Mouse (Mus musculus) midbrain, embryonic 14.5 days (tissue): ENCODE measurements at regions not wholly inside any gene's neighbourhood (a gene's known extent, or its start where the extent isn't known, plus 50 kb on each side); places are given as distances from the start of the nearest gene placed in this dataset.

Experiments used
- ATAC-seq: fragments of 200-750 bp; cut with Nextera tagmentation; 2 replicates; pipeline ENCODE4 v1.8.0; 2017; ENCODE audit warnings: moderate number of reproducible peaks, moderate library complexity; ENCODE audit not compliant: low FRiP score, low TSS enrichment
- DNase-seq: peaks from one replicate; pipeline ENCODE4 v3.0.0-alpha.2; 2015
- H3K27ac ChIP-seq: fragments of 300-500 bp; sonication (generic); replicated peaks from 2 replicates; pipeline ENCODE4 v1.5.1; 2014; ENCODE audit warnings: mild to moderate bottlenecking, low read depth, low read length, moderate library complexity
- H3K27me3 ChIP-seq: fragments of 300-500 bp; sonication (generic); 2 replicates; pipeline ENCODE4 v1.6.1; 2014; ENCODE audit warnings: low read length, control low read depth, mixed read lengths; ENCODE audit not compliant: control insufficient read depth, insufficient read depth
- H3K36me3 ChIP-seq: fragments of 300-500 bp; sonication (generic); 2 replicates; pipeline ENCODE4 v1.6.1; 2014; ENCODE audit warnings: low read length, control low read depth; ENCODE audit not compliant: control insufficient read depth, insufficient read depth
- H3K4me1 ChIP-seq: fragments of 300-500 bp; sonication (generic); 2 replicates; pipeline ENCODE4 v1.6.1; 2014; ENCODE audit warnings: mild to moderate bottlenecking, antibody characterized with exemption, low read length, control low read depth; ENCODE audit not compliant: control insufficient read depth, insufficient read depth
- H3K4me2 ChIP-seq: fragments of 300-500 bp; sonication (generic); 2 replicates; pipeline ENCODE4 v1.6.1; 2014; ENCODE audit warnings: mild to moderate bottlenecking, low read length, moderate library complexity
- H3K4me3 ChIP-seq: fragments of 300-500 bp; sonication (generic); replicated peaks from 2 replicates; pipeline ENCODE4 v1.5.1; 2014; ENCODE audit warnings: low read depth, low read length
- H3K9ac ChIP-seq: fragments of 300-500 bp; sonication (generic); replicated peaks from 2 replicates; pipeline ENCODE4 v1.6.1; 2014; ENCODE audit warnings: mild to moderate bottlenecking, low read length, moderate library complexity
- H3K9me3 ChIP-seq: fragments of 300-500 bp; sonication (generic); 2 replicates; pipeline ENCODE4 v1.6.1; 2016; ENCODE audit warnings: low read length, control low read depth, mixed read lengths; ENCODE audit not compliant: control insufficient read depth
- WGBS: fragments of 180-500 bp; shearing (Covaris S2); extraction: QIAGEN DNeasy Blood & Tissue Kit; methylation state at CpG from one replicate; pipeline ENCODE4 v1.1.7; 2014; 5-methylcytosine and 5-hydroxymethylcytosine counted together

- Histone ChIP-seq H3K27me3 (no peaks in the 10 kb centered on the region), H3K9me3 (no peaks in the 10 kb centered on the region), H3K36me3 (no peaks in the 10 kb centered on the region), H3K27ac (no peak overlapping the region), H3K9ac (no peak overlapping the region), H3K4me2 (no peak overlapping the region), H3K4me1 (no peaks in the 10 kb centered on the region), H3K4me3 (no peak overlapping the region)
- ATAC-seq = no peak
- no peak for DNase-seq
- WGBS = 51% methylated on average over 6 of the region's 6 CpGs
These were observed 349.3 kb downstream of the Zfp619 start for GRCm38 (mm10) chr7:39866674-39867428.

GRCm38 (mm10) chr7:39867451-39867850 is 349.9 kb downstream of the Zfp619 start:
- no peak overlapping the region for H3K4me2 ChIP-seq
- WGBS = 4% methylated on average over 3 of the region's 3 CpGs
- H3K27ac ChIP-seq = no peak overlapping the region
- no peaks in the 10 kb centered on the region for H3K4me1 ChIP-seq
- DNase-seq (peak; percentile 57), ATAC-seq (no peak)
- no peaks in the 10 kb centered on the region for H3K27me3 ChIP-seq
- no peak overlapping the region for H3K4me3 ChIP-seq
- no peak overlapping the region for H3K9ac ChIP-seq
- no peaks in the 10 kb centered on the region for H3K36me3 ChIP-seq
- no peaks in the 10 kb centered on the region for H3K9me3 ChIP-seq

GRCm38 (mm10) chr7:39882113-39882512 is 364.5 kb downstream of the Zfp619 start:
- no peaks in the 10 kb centered on the region for H3K27me3 ChIP-seq
- ATAC-seq (no peak), DNase-seq (no peak)
- H3K4me2 ChIP-seq = no peak overlapping the region
- H3K36me3 ChIP-seq = no peaks in the 10 kb centered on the region
- H3K9me3 ChIP-seq = no peaks in the 10 kb centered on the region
- no peak overlapping the region for H3K4me3 ChIP-seq
- H3K4me1 ChIP-seq = no peaks in the 10 kb centered on the region
- H3K27ac ChIP-seq = no peak overlapping the region
- 79% methylated on average over 1 of the region's 1 CpGs for WGBS
- H3K9ac ChIP-seq = no peak overlapping the region

GRCm38 (mm10) chr7:39894208-39894896 is 376.8 kb downstream of the Zfp619 start:
- Histone ChIP-seq H3K9ac (no peak overlapping the region), H3K27ac (0 out of 2 replicates have a peak overlapping the region, but pooled peaks have one; percentile 37), H3K4me1 (no peaks in the 10 kb centered on the region), H3K4me2 (no peak overlapping the region), H3K4me3 (no peak overlapping the region), H3K36me3 (no peaks in the 10 kb centered on the region), H3K27me3 (no peaks in the 10 kb centered on the region), H3K9me3 (no peaks in the 10 kb centered on the region)
- WGBS = 33% methylated on average over 7 of the region's 7 CpGs
- DNase-seq (peak; percentile 36), ATAC-seq (no peak)

GRCm38 (mm10) chr7:39896918-39897317 is 379.4 kb downstream of the Zfp619 start:
- H3K27ac ChIP-seq = no peak overlapping the region
- no peak for ATAC-seq

GRCm38 (mm10) chr7:39898268-39898667 is 380.7 kb downstream of the Zfp619 start:
- H3K9ac ChIP-seq = no peak overlapping the region
- H3K27ac ChIP-seq = no peak overlapping the region
- H3K4me3 ChIP-seq = no peak overlapping the region
- no peak overlapping the region for H3K4me2 ChIP-seq
- DNase-seq (no peak), ATAC-seq (no peak)
- H3K9me3 ChIP-seq = no peaks in the 10 kb centered on the region
- no peaks in the 10 kb centered on the region for H3K27me3 ChIP-seq
- no peaks in the 10 kb centered on the region for H3K36me3 ChIP-seq
- no peaks in the 10 kb centered on the region for H3K4me1 ChIP-seq
- WGBS = 96% methylated on average over 1 of the region's 1 CpGs

More at GRCm38 (mm10) chr7:39896918-39897317, 379.4 kb downstream of the Zfp619 start:
- Histone ChIP-seq H3K27me3 (no peaks in the 10 kb centered on the region), H3K36me3 (no peaks in the 10 kb centered on the region), H3K4me3 (no peak overlapping the region), H3K4me2 (no peak overlapping the region), H3K9ac (no peak overlapping the region), H3K9me3 (no peaks in the 10 kb centered on the region), H3K4me1 (no peaks in the 10 kb centered on the region)
- 85% methylated on average over 2 of the region's 2 CpGs for WGBS
- DNase-seq = no peak

- Histone ChIP-seq H3K36me3 (no peaks in the 10 kb centered on the region), H3K27me3 (no peaks in the 10 kb centered on the region), H3K4me2 (no peak overlapping the region), H3K9me3 (no peaks in the 10 kb centered on the region), H3K27ac (no peak overlapping the region), H3K9ac (no peak overlapping the region), H3K4me1 (no peaks in the 10 kb centered on the region), H3K4me3 (no peak overlapping the region)
- DNase-seq = no peak
- WGBS = 97% methylated on average over 1 of the region's 1 CpGs
- no peak for ATAC-seq
These were observed 416.4 kb downstream of the Zfp619 start for GRCm38 (mm10) chr7:39933946-39934345.

- WGBS = 86% methylated on average over 4 of the region's 4 CpGs
- Histone ChIP-seq H3K4me1 (no peaks in the 10 kb centered on the region), H3K9ac (no peak overlapping the region), H3K27me3 (no peaks in the 10 kb centered on the region), H3K9me3 (no peaks in the 10 kb centered on the region), H3K36me3 (no peaks in the 10 kb centered on the region), H3K4me3 (no peak overlapping the region), H3K4me2 (no peak overlapping the region), H3K27ac (no peak overlapping the region)
- DNase-seq (no peak), ATAC-seq (no peak)
These were observed 419.7 kb downstream of the Zfp619 start for GRCm38 (mm10) chr7:39937262-39937661.
